Mouse (Mus musculus) olfactory bulb, adult 2 months (tissue): ENCODE data around the gene Ccdc134. TPM values are rescaled to one million over a fixed set of nuclear protein-coding genes. Genes with fewer than 3 reads are reported as not detected.

Source experiments
- H3K27ac ChIP-seq: fragments of 200-500 bp; 2 replicates; pipeline ENCODE4 v1.5.1; 2012; ENCODE audit warnings: low read depth, low read length; ENCODE audit not compliant: insufficient read depth
- H3K4me1 ChIP-seq: fragments of 200-500 bp; 2 replicates; pipeline ENCODE4 v1.6.1; 2012; ENCODE audit warnings: low read length; ENCODE audit not compliant: control insufficient read depth, insufficient read depth
- H3K4me3 ChIP-seq: fragments of 200-500 bp; 2 replicates; pipeline ENCODE4 v1.5.1; 2012; ENCODE audit warnings: mild to moderate bottlenecking, low read depth, low read length, moderate library complexity; ENCODE audit not compliant: insufficient read depth
- CTCF ChIP-seq: fragments of 200-500 bp; IDR thresholded peaks from 2 replicates; pipeline ENCODE4 v1.5.1; 2012; ENCODE audit warnings: low read depth, mild to moderate bottlenecking, low read length, moderate library complexity; ENCODE audit not compliant: insufficient read depth
- POLR2A ChIP-seq: fragments of 200-500 bp; IDR thresholded peaks from 2 replicates; pipeline ENCODE4 v1.6.1; 2012; ENCODE audit warnings: mild to moderate bottlenecking, low read depth, low read length, moderate library complexity; ENCODE audit not compliant: insufficient read depth
- WGBS: fragments of 180-500 bp; shearing (Covaris S2); methylation state at CpG from one replicate; pipeline ENCODE4 v1.1.7; 2018; 5-methylcytosine and 5-hydroxymethylcytosine counted together
- polyA plus RNA-seq: library from polyadenylated mRNA; stranded (reverse); fragments of >200 nt; gene quantifications from 2 replicates; pipeline ENCODE4 v1.2.4, GENCODE M21; 2012; ENCODE audit warnings: low replicate concordance; ENCODE audit not compliant: missing spikeins, insufficient read depth, insufficient read length

Gene Ccdc134
- polyA plus RNA-seq, 1 experiment, result not detected

GRCm38 (mm10) chr15:82158243-82159035 is 30.7 kb downstream of the Ccdc134 start:
- H3K27ac ChIP-seq, result no peak overlapping the region
- H3K4me3 ChIP-seq, result no peak overlapping the region
- WGBS, result 69% methylated on average over 17 of the region's 17 CpGs
- TF ChIP-seq POLR2A, result no peak
- no peak for TF ChIP-seq CTCF
- peaks cover 33% of the 10 kb centered on the region for H3K4me1 ChIP-seq

GRCm38 (mm10) chr15:82159471-82159870 is 31.7 kb downstream of the Ccdc134 start:
- 83% methylated on average over 9 of the region's 9 CpGs for WGBS
- TF ChIP-seq POLR2A (no peak), CTCF (no peak)
- H3K27ac ChIP-seq, result no peak overlapping the region
- no peak overlapping the region for H3K4me3 ChIP-seq
- H3K4me1 ChIP-seq, result peaks cover 32% of the 10 kb centered on the region

- Histone ChIP-seq H3K4me3 (no peak overlapping the region), H3K27ac (no peak overlapping the region), H3K4me1 (peaks cover 28% of the 10 kb centered on the region)
- 68% methylated on average over 11 of the region's 11 CpGs for WGBS
- TF ChIP-seq POLR2A, result no peak
These were observed 33.3 kb downstream of the Ccdc134 start for GRCm38 (mm10) chr15:82160731-82161640.

GRCm38 (mm10) chr15:82161965-82162600 is 34.4 kb downstream of the Ccdc134 start:
- WGBS, result 72% methylated on average over 12 of the region's 12 CpGs
- Histone ChIP-seq H3K27ac (no peak overlapping the region), H3K4me1 (peaks cover 36% of the 10 kb centered on the region), H3K4me3 (no peak overlapping the region)
- no peak for TF ChIP-seq CTCF

- H3K4me1 ChIP-seq, result peaks cover 43% of the 10 kb centered on the region
- TF ChIP-seq CTCF, result no peak
- no peak for TF ChIP-seq POLR2A
- 75% methylated on average over 10 of the region's 10 CpGs for WGBS
- H3K4me3 ChIP-seq, result no peak overlapping the region
- H3K27ac ChIP-seq, result no peak overlapping the region
These were observed 35.8 kb downstream of the Ccdc134 start for GRCm38 (mm10) chr15:82163356-82164060.

- Histone ChIP-seq H3K4me1 (peaks cover 42% of the 10 kb centered on the region), H3K4me3 (no peak overlapping the region), H3K27ac (no peak overlapping the region)
- WGBS, result 67% methylated on average over 4 of the region's 4 CpGs
- TF ChIP-seq POLR2A, result no peak
- no peak for TF ChIP-seq CTCF
These were observed 36.3 kb downstream of the Ccdc134 start for GRCm38 (mm10) chr15:82164061-82164399.

GRCm38 (mm10) chr15:82164496-82164895 is 36.8 kb downstream of the Ccdc134 start:
- no peak overlapping the region for H3K4me3 ChIP-seq
- 68% methylated on average over 7 of the region's 7 CpGs for WGBS

GRCm38 (mm10) chr15:82165332-82166239 is 37.9 kb downstream of the Ccdc134 start:
- no peak overlapping the region for H3K27ac ChIP-seq

More at GRCm38 (mm10) chr15:82164496-82164895, 36.8 kb downstream of the Ccdc134 start:
- Histone ChIP-seq H3K27ac (no peak overlapping the region), H3K4me1 (peaks cover 42% of the 10 kb centered on the region)
- TF ChIP-seq POLR2A (no peak), CTCF (no peak)

More at GRCm38 (mm10) chr15:82165332-82166239, 37.9 kb downstream of the Ccdc134 start:
- Histone ChIP-seq H3K4me1 (peaks cover 42% of the 10 kb centered on the region), H3K4me3 (no peak overlapping the region)
- WGBS, result 46% methylated on average over 8 of the region's 8 CpGs
- TF ChIP-seq POLR2A (no peak), CTCF (no peak)
